Mouse (Mus musculus) MEL (cell line): ENCODE measurements at regions not wholly inside any gene's neighbourhood (a gene's known extent, or its start where the extent isn't known, plus 50 kb on each side); places are given as distances from the start of the nearest gene placed in this dataset.

ENCODE experiments used
- DNase-seq: peaks from one replicate; pipeline ENCODE4 v3.0.0; 2011; ENCODE audit warnings: low read depth, low spot score
- H3K27ac ChIP-seq: 2 replicates; pipeline ENCODE4 v1.5.1; 2012; ENCODE audit warnings: low read depth, mild to moderate bottlenecking, control low read depth, low read length, moderate library complexity; ENCODE audit not compliant: control insufficient read depth
- H3K27me3 ChIP-seq, 2 experiments: fragments of 150-350 bp in 1 of 2; sonication (generic) in 1 of 2; 2 replicates each; pipeline ENCODE4 v1.6.1; 2012; ENCODE audit warnings: low read length in 2 of 2, mild to moderate bottlenecking in 2 of 2, improper control_type of control experiment in 1 of 2, moderate library complexity in 1 of 2; ENCODE audit not compliant: insufficient read depth in 2 of 2, control insufficient read depth in 1 of 2
- H3K36me3 ChIP-seq, 2 experiments: 2 replicates each; pipeline ENCODE4 v1.6.1; 2012 to 2014; ENCODE audit warnings: low read length in 2 of 2, improper control_type of control experiment in 1 of 2, inconsistent platforms in 1 of 2, mild to moderate bottlenecking in 1 of 2; ENCODE audit not compliant: insufficient read depth in 2 of 2, control insufficient read depth in 1 of 2
- H3K4me1 ChIP-seq, 2 experiments: fragments of 150-350 bp in 1 of 2; sonication (generic) in 1 of 2; 2 replicates each; pipeline ENCODE4 v1.6.1; 2012; ENCODE audit warnings: low read length in 2 of 2, improper control_type of control experiment in 1 of 2, mild to moderate bottlenecking in 1 of 2; ENCODE audit not compliant: insufficient read depth in 2 of 2, control insufficient read depth in 1 of 2
- H3K4me3 ChIP-seq, 2 experiments: fragments of 150-350 bp in 1 of 2; sonication (generic) in 1 of 2; 2 replicates each; pipeline ENCODE4 v1.5.1; 2012; ENCODE audit warnings: low read depth in 2 of 2, low read length in 2 of 2, mild to moderate bottlenecking in 2 of 2, moderate library complexity in 2 of 2, control low read depth in 1 of 2, improper control_type of control experiment in 1 of 2; ENCODE audit not compliant: control insufficient read depth in 1 of 2, insufficient read depth in 1 of 2
- H3K79me2 ChIP-seq: 2 replicates; pipeline ENCODE4 v1.6.1; 2012; ENCODE audit warnings: mild to moderate bottlenecking, low read length, moderate library complexity; ENCODE audit not compliant: control insufficient read depth, poor library complexity, insufficient read depth
- H3K9ac ChIP-seq: 2 replicates; pipeline ENCODE4 v1.6.1; 2012; ENCODE audit warnings: low read depth, mild to moderate bottlenecking, control low read depth, low read length, moderate library complexity; ENCODE audit not compliant: control insufficient read depth, poor library complexity, severe bottlenecking
- H3K9me3 ChIP-seq: fragments of 150-350 bp; sonication (generic); replicated peaks from 2 replicates; pipeline ENCODE4 v1.6.1; 2012; ENCODE audit warnings: mild to moderate bottlenecking, low read length, improper control_type of control experiment, moderate library complexity; ENCODE audit not compliant: insufficient read depth
- BHLHE40 ChIP-seq: IDR thresholded peaks from 2 replicates; pipeline ENCODE4 v1.6.1; 2012; ENCODE audit warnings: low read depth, mild to moderate bottlenecking, inconsistent platforms, low read length, improper control_type of control experiment, borderline replicate concordance
- CHD2 ChIP-seq: IDR thresholded peaks from 2 replicates; pipeline ENCODE4 v1.6.1; 2011; ENCODE audit warnings: low read length, improper control_type of control experiment
- GABPA ChIP-seq: IDR thresholded peaks from 2 replicates; pipeline ENCODE4 v1.6.1; 2012; ENCODE audit warnings: low read depth, mild to moderate bottlenecking, inconsistent platforms, low read length, improper control_type of control experiment, moderate library complexity
- GATA1 ChIP-seq: IDR thresholded peaks from 2 replicates; pipeline ENCODE4 v1.6.1; 2011; ENCODE audit warnings: low read depth, low read length, improper control_type of control experiment
- HCFC1 ChIP-seq: IDR thresholded peaks from 2 replicates; pipeline ENCODE4 v1.6.1; 2012; ENCODE audit warnings: low read depth, mild to moderate bottlenecking, inconsistent platforms, low read length, improper control_type of control experiment, moderate library complexity
- JUND ChIP-seq: IDR thresholded peaks from 2 replicates; pipeline ENCODE4 v1.6.1; 2011; ENCODE audit warnings: low read depth, mild to moderate bottlenecking, improper control_type of control experiment, low read length
- MAX ChIP-seq: IDR thresholded peaks from 2 replicates; pipeline ENCODE4 v1.6.1; 2011; ENCODE audit warnings: low read length, improper control_type of control experiment
- MXI1 ChIP-seq: IDR thresholded peaks from 2 replicates; pipeline ENCODE4 v1.6.1; 2011; ENCODE audit warnings: mild to moderate bottlenecking, low read depth, low read length, improper control_type of control experiment
- MYB ChIP-seq: IDR thresholded peaks from 2 replicates; pipeline ENCODE4 v1.6.1; 2011; ENCODE audit warnings: mild to moderate bottlenecking, low read depth, low read length, improper control_type of control experiment
- NRF1 ChIP-seq: IDR thresholded peaks from 2 replicates; pipeline ENCODE4 v1.6.1; 2014; ENCODE audit warnings: low read depth, mild to moderate bottlenecking, inconsistent platforms, low read length, improper control_type of control experiment, moderate library complexity; ENCODE audit not compliant: poor library complexity, insufficient read depth, severe bottlenecking
- POLR2A ChIP-seq, 2 experiments: IDR thresholded peaks; 2 replicates each; pipeline ENCODE4 v1.6.1; 2011 to 2012; ENCODE audit warnings: low read length in 2 of 2, mild to moderate bottlenecking in 2 of 2, control low read depth in 1 of 2, improper control_type of control experiment in 1 of 2, low read depth in 1 of 2, moderate library complexity in 1 of 2; ENCODE audit not compliant: control insufficient read depth in 1 of 2, insufficient read depth in 1 of 2, poor library complexity in 1 of 2
- POLR2AphosphoS2 ChIP-seq: IDR thresholded peaks from 2 replicates; pipeline ENCODE4 v1.6.1; 2011; ENCODE audit warnings: low read length, improper control_type of control experiment
- RAD21 ChIP-seq: IDR thresholded peaks from 2 replicates; pipeline ENCODE4 v1.6.1; 2011; ENCODE audit warnings: mild to moderate bottlenecking, low read depth, low read length, improper control_type of control experiment
- SIN3A ChIP-seq: IDR thresholded peaks from 2 replicates; pipeline ENCODE4 v1.6.1; 2012; ENCODE audit warnings: low read length, improper control_type of control experiment, inconsistent platforms
- TCF12 ChIP-seq: IDR thresholded peaks from 2 replicates; pipeline ENCODE4 v1.6.1; 2014; ENCODE audit warnings: low read depth, mild to moderate bottlenecking, inconsistent platforms, low read length, improper control_type of control experiment, moderate library complexity
- UBTF ChIP-seq: IDR thresholded peaks from 2 replicates; pipeline ENCODE4 v1.6.1; 2012; ENCODE audit warnings: low read depth, mild to moderate bottlenecking, inconsistent platforms, low read length, improper control_type of control experiment, moderate library complexity, borderline replicate concordance; ENCODE audit not compliant: insufficient read depth
- USF2 ChIP-seq, 2 experiments: IDR thresholded peaks; 2 replicates each; pipeline ENCODE4 v1.6.1; 2011 to 2012; ENCODE audit warnings: improper control_type of control experiment in 2 of 2, low read length in 2 of 2, borderline replicate concordance in 1 of 2, inconsistent platforms in 1 of 2, low read depth in 1 of 2, mild to moderate bottlenecking in 1 of 2; ENCODE audit not compliant: insufficient read depth in 1 of 2

- TF ChIP-seq HCFC1, result no peak
- TF ChIP-seq TCF12, result no peak
- no peak for TF ChIP-seq JUND
- TF ChIP-seq MXI1, result no peak
- no peak for TF ChIP-seq CHD2
- no peak for TF ChIP-seq RAD21
- TF ChIP-seq MYB, result no peak
- TF ChIP-seq GABPA, result no peak
- TF ChIP-seq GATA1, result no peak
These were observed 96.2 kb upstream of the Camk1g start for GRCm38 (mm10) chr1:193466306-193466705.

DNA sequence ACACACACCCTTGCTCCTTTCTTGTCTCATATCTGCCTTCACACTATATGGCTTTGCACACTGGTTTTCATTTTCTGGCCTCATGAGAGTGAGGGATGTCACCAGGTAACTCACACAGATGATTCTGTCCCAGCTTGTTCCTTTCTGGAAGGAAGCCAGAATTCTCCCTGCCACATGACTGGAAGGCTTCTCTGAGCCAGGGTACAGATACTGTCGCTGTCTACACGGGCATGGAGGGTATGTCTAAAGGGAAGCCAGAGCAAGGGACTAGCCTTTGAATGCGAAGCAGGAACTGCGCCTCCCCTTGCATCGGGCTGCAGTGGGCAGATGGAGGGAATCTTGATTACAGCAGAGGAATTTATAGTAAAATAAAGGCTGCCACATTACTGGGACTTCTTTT lies 89.6 kb upstream of the Camk1g start:
- TF ChIP-seq NRF1, result no peak
- TF ChIP-seq BHLHE40, result no peak
- no peak for TF ChIP-seq POLR2A (IDR thresholded peaks at IDR 0.05; ENCODE audit: control insufficient read depth in 1 of 2, insufficient read depth in 1 of 2, low read depth in 1 of 2, low read length in 2 of 2, poor library complexity in 1 of 2)
- TF ChIP-seq MAX, result no peak
- TF ChIP-seq SIN3A, result no peak
- TF ChIP-seq POLR2AphosphoS2, result no peak
- TF ChIP-seq GATA1, result no peak
- no peak for TF ChIP-seq UBTF
- H3K4me1 ChIP-seq, result no peaks in the 10 kb centered on the region
- no peaks in the 10 kb centered on the region for H3K9me3 ChIP-seq
- DNase-seq, result no peak
- no peaks in the 10 kb centered on the region for H3K27me3 ChIP-seq
- H3K36me3 ChIP-seq, result no peaks in the 10 kb centered on the region
- H3K27ac ChIP-seq, result no peak overlapping the region
- no peak overlapping the region for H3K4me3 ChIP-seq
- H3K9ac ChIP-seq, result no peak overlapping the region
- no peaks in the 10 kb centered on the region for H3K79me2 ChIP-seq

More at GRCm38 (mm10) chr1:193466306-193466705, 96.2 kb upstream of the Camk1g start:
- Histone ChIP-seq H3K27ac (no peak overlapping the region), H3K27me3 (no peaks in the 10 kb centered on the region), H3K79me2 (no peaks in the 10 kb centered on the region), H3K9ac (no peak overlapping the region), H3K4me3 (no peak overlapping the region), H3K4me1 (no peaks in the 10 kb centered on the region), H3K36me3 (no peaks in the 10 kb centered on the region), H3K9me3 (no peaks in the 10 kb centered on the region)
- no peak for DNase-seq

GRCm38 (mm10) chr1:193457908-193458307 lies 87.8 kb upstream of the Camk1g start:
- no peaks in the 10 kb centered on the region for H3K27me3 ChIP-seq
- H3K9ac ChIP-seq, result no peak overlapping the region
- no peak overlapping the region for H3K27ac ChIP-seq
- no peaks in the 10 kb centered on the region for H3K4me1 ChIP-seq
- no peak for DNase-seq
- no peaks in the 10 kb centered on the region for H3K36me3 ChIP-seq
- no peak overlapping the region for H3K4me3 ChIP-seq
- no peaks in the 10 kb centered on the region for H3K79me2 ChIP-seq
- TF ChIP-seq MAX (no peak), USF2 (IDR thresholded peaks at IDR 0.05; ENCODE audit: borderline replicate concordance in 1 of 2, insufficient read depth in 1 of 2, low read depth in 1 of 2, low read length in 2 of 2) (no peak)
- TF ChIP-seq, all 39 proteins: peak for 0
- no peaks in the 10 kb centered on the region for H3K9me3 ChIP-seq
